Mouse (Mus musculus): ENCODE data around the gene Baz1a. TPM values are rescaled to one million over a fixed set of nuclear protein-coding genes. Genes with fewer than 3 reads are reported as not detected.
"Not testable (repeated sequence)": the region's sequence is repeated elsewhere in the genome, so short reads cannot be mapped to it uniquely, and the experiment has no call there.

The Baz1a gene
- polyA plus RNA-seq, 1 experiment from 2014 or later, result 40.3 TPM

DNA sequence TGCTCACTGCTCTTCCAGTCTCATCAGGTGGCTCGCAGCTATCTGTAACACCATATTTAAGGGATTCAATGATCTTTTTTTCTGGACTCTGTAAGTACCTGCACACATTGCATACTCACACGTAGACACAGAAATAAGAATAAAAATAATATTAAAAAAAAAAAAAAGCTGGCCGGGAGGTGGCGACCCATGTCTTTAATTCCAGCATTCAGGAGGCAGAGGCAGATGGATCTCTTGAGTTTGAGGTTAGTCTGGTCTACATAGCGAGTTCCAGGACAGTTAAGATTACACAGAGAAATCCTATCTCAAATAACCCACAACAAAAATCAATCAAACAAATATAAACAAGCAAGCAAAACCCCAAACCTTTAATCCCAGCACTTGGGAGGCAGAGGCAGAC is 10.3 kb downstream of the Baz1a start:
- ATAC-seq (ENCODE audit: low FRiP score, low read depth), result no peak
- 93% methylated on average over 5 of the region's 5 CpGs for WGBS
- Histone ChIP-seq H3K36me3 (no peaks in the 10 kb centered on the region), H3K9ac (replicated peaks) (no peak overlapping the region), H3K27ac (replicated peaks) (no peak overlapping the region), H3K27me3 (no peaks in the 10 kb centered on the region), H3K4me3 (no peak overlapping the region), H3K4me1 (no peaks in the 10 kb centered on the region), H3K9me3 (no peaks in the 10 kb centered on the region), H3K4me2 (replicated peaks) (no peak overlapping the region)

DNA sequence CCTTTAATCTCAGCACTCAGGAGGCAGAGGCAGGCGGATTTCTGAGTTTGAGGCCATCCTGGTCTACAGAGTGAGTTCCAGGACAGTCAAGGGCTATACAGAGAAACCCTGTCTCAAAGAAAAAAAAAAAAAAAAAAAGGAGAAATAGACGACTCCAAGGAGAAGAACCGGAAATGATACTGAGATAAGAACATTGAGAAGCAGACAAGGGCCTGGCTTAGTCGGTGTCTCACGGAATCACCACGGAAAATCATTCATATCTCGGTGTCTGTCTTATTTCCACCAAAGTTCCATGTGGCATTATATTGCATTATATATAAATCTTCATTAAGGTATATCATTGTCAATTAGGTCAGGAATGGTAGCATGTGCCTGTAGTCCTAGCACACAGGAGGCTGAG is 11.6 kb downstream of the Baz1a start:
- not testable (repeated sequence) for H3K27ac ChIP-seq (replicated peaks); H3K9me3 ChIP-seq; H3K27me3 ChIP-seq; H3K4me3 ChIP-seq; H3K4me2 ChIP-seq (replicated peaks); H3K4me1 ChIP-seq; H3K9ac ChIP-seq (replicated peaks); H3K36me3 ChIP-seq; ATAC-seq (ENCODE audit: low FRiP score, low read depth)
- WGBS, result 89% methylated on average over 7 of the region's 7 CpGs

DNA sequence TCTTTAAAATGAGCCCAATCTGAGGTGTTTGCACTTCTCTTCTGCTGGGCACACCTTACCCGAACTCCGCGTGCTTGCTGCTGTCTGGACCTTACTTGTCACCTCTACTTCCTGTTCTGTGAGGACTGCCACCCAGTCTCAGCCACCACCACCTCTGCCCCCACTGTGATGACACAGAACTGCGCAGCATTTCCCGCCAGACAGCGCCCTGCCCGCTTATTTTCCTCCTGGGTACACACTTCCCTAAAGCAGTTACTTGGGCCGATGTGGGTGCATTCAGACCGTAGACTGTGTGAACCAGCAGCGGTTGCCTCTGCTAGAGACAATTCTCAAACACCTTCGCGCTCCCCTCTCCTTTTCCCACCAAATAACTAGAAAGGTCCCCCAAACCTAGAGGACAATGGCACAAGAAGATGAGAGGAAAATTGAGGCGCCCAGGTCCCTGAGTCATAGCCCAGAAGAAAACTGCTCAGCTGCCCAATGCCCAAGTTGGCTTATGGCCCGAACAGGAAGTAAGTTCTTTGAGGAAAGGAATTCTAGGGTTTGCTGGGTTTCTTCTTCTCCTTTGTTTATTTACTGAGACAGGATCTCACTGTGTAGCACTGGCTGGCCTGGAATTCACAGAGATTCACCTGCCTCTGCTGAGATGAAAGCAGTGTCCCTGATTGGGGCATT is 15.0 kb downstream of the Baz1a start:
- Histone ChIP-seq H3K4me3 (no peak overlapping the region), H3K27ac (replicated peaks) (no peak overlapping the region), H3K4me1 (no peaks in the 10 kb centered on the region), H3K36me3 (no peaks in the 10 kb centered on the region), H3K27me3 (no peaks in the 10 kb centered on the region), H3K9ac (replicated peaks) (no peak overlapping the region), H3K4me2 (replicated peaks) (no peak overlapping the region), H3K9me3 (no peaks in the 10 kb centered on the region)
- ATAC-seq (ENCODE audit: low FRiP score, low read depth), result no peak
- 82% methylated on average over 14 of the region's 14 CpGs for WGBS

DNA sequence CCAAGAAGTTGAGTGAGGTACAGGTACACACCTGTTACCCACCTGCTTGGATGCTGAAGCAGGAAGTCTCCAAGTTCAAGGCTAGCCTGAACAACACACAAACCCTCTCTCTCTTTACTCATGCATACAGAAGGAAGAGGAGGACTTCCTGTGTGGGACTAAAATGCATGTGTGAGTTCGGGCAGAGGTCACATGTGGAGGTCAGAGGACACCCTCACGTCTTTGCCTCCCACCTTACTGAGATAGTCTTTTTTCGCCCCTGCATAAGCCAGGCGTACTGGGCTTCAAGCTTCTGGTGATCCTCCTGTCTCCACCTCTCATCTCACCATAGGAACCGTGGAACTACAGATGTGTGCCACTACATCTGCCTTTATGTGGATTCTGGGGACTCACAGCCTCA is 15.7 kb downstream of the Baz1a start:
- Histone ChIP-seq H3K4me1 (no peaks in the 10 kb centered on the region), H3K9me3 (no peaks in the 10 kb centered on the region), H3K36me3 (no peaks in the 10 kb centered on the region), H3K9ac (replicated peaks) (no peak overlapping the region), H3K4me2 (replicated peaks) (no peak overlapping the region), H3K27ac (replicated peaks) (no peak overlapping the region), H3K4me3 (no peak overlapping the region), H3K27me3 (no peaks in the 10 kb centered on the region)
- no peak for ATAC-seq (ENCODE audit: low FRiP score, low read depth)
- WGBS, result 84% methylated on average over 5 of the region's 5 CpGs

DNA sequence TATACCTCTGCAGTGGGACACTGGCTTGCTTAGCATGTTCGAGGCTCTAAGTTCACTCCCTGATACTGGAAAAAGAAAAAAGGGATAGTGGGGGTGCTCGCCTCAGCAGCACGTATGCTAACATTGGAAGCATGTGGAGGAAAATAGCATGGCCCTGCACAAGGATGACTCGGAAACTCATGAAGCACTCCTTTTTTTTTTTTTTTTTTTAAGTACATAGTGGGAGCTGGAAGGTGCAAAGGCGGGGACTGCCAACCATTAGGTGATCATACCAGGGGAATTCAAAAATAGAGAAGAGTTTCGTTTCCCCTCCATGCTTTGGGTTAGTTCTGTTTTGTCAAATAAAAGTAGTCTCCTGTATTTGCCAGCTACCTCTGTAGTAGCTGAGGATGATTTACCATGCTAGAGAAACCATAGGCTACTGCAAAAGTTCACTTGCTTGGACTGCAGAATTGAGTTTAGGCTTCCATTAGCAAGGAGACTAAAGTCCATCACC is 17.1 kb downstream of the Baz1a start:
- no peak overlapping the region for H3K9ac ChIP-seq (replicated peaks)
- 88% methylated on average over 6 of the region's 6 CpGs for WGBS
- no peak overlapping the region for H3K27ac ChIP-seq (replicated peaks)
- no peak overlapping the region for H3K4me2 ChIP-seq (replicated peaks)
- H3K4me1 ChIP-seq, result no peaks in the 10 kb centered on the region
- no peak for ATAC-seq (ENCODE audit: low FRiP score, low read depth)
- no peaks in the 10 kb centered on the region for H3K9me3 ChIP-seq
- no peaks in the 10 kb centered on the region for H3K27me3 ChIP-seq
- no peak overlapping the region for H3K4me3 ChIP-seq
- no peaks in the 10 kb centered on the region for H3K36me3 ChIP-seq

DNA sequence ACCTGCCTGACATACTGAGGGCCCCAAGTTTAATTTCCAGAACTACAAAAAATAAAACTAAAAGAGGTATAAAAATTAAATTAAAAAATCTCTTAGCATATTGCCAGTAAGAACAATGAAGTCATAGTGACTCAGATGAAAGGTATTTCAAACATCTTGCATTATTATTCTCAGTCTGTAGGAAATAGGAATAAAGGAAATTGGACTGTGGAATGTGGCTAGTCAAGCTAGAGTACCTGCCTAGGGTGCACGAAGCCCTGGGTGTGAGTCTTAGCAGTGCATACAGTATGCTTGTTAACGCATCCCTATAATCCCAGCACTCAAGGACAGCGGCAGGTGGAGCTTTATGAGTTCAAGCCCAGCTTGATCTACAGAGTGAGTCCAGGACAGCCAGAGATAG is 18.2 kb downstream of the Baz1a start:
- H3K27me3 ChIP-seq, result no peaks in the 10 kb centered on the region
- no peak overlapping the region for H3K4me3 ChIP-seq
- H3K27ac ChIP-seq (replicated peaks), result no peak overlapping the region
- WGBS, result 77% methylated on average over 3 of the region's 3 CpGs
- H3K4me2 ChIP-seq (replicated peaks), result no peak overlapping the region
- no peaks in the 10 kb centered on the region for H3K9me3 ChIP-seq
- ATAC-seq (ENCODE audit: low FRiP score, low read depth), result no peak
- no peaks in the 10 kb centered on the region for H3K4me1 ChIP-seq
- H3K9ac ChIP-seq (replicated peaks), result no peak overlapping the region
- no peaks in the 10 kb centered on the region for H3K36me3 ChIP-seq

DNA sequence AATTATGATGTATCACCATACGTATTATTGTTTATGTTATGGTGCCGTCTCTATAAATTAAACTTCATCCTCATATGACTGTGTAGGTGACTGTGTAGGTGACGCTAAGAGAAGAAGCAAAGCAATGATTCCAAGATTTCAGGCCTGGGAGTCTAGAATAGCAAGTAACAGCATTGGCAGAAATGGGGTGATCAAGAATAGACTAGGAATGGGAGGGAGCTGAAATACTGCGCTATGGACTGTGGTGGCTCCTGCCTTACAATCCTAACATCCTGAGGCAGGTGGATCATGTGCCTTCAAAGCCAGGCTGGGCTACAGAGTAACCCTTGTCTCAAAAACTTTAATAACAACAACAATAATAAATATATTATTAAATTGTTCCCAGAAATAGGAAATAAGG is 19.7 kb downstream of the Baz1a start:
- no peaks in the 10 kb centered on the region for H3K27me3 ChIP-seq
- no peaks in the 10 kb centered on the region for H3K9me3 ChIP-seq
- no peak overlapping the region for H3K4me3 ChIP-seq
- no peak overlapping the region for H3K9ac ChIP-seq (replicated peaks)
- 93% methylated on average over 4 of the region's 4 CpGs for WGBS
- no peak overlapping the region for H3K27ac ChIP-seq (replicated peaks)
- no peak overlapping the region for H3K4me2 ChIP-seq (replicated peaks)
- no peaks in the 10 kb centered on the region for H3K4me1 ChIP-seq
- ATAC-seq (ENCODE audit: low FRiP score, low read depth), result no peak
- H3K36me3 ChIP-seq, result no peaks in the 10 kb centered on the region

DNA sequence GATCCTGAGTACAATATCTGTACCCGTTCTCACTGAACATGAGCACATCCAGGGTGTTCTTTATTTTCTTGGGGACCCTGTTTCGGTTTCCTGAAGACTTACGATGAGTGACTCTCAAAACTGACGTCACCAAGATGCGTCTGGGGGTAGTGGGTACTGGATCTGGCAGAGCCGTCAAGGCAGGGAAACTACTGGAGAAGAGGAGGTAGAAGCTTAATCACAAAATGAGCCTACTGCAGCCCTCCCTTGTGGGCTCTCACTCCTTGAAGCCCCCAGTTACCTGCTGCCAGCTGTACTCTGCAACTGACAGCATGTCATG is 20.1 kb downstream of the Baz1a start:
- Histone ChIP-seq H3K4me3 (no peak overlapping the region), H3K9ac (replicated peaks) (no peak overlapping the region), H3K27ac (replicated peaks) (no peak overlapping the region), H3K4me1 (no peaks in the 10 kb centered on the region), H3K27me3 (no peaks in the 10 kb centered on the region), H3K9me3 (no peaks in the 10 kb centered on the region), H3K4me2 (replicated peaks) (no peak overlapping the region), H3K36me3 (no peaks in the 10 kb centered on the region)
- WGBS, result 80% methylated on average over 6 of the region's 6 CpGs
- no peak for ATAC-seq (ENCODE audit: low FRiP score, low read depth)

DNA sequence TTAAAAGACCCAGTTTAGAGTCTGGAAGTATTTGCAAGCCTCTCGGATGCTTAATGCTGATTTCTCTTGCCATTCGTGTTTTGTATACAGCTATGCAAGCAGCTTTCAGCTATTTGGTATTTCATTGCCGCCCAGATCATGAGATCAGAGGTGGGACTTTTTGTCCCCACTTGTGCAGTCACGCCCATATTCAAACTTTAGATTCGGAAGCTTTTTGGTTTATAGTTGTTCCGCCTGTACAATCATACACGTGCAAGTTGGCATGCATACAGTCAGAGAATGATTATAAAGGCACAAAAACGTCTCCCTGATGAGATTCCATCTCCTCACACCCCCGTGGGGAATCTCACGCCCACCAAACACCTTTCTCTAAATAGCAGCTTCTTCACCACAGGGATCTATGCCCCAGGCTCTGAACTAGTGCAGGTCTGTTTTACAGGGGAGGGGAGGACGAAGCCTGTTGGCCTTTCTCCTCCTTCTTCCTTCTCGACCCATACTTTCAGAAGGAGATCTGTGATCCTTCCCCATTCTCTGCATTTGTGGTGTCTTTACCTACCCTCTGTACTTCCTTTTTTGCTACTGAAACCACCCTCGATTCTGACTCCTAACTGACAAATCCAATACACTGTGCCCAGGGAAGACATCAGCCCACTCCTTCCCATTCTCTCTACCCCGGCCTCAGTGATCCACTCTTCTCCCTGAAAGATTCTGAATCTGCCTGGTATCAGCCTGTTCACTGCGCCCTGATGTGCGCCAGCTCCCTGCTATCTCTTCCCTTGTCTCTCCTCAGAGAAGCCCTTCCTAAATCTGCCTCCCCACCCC is 20.7 kb downstream of the Baz1a start:
- WGBS, result 78% methylated on average over 16 of the region's 16 CpGs
- Histone ChIP-seq H3K4me3 (no peak overlapping the region), H3K27ac (replicated peaks) (no peak overlapping the region), H3K9me3 (no peaks in the 10 kb centered on the region), H3K27me3 (no peaks in the 10 kb centered on the region), H3K4me2 (replicated peaks) (no peak overlapping the region), H3K9ac (replicated peaks) (no peak overlapping the region), H3K36me3 (no peaks in the 10 kb centered on the region), H3K4me1 (no peaks in the 10 kb centered on the region)
- ATAC-seq (ENCODE audit: low FRiP score, low read depth), result no peak

DNA sequence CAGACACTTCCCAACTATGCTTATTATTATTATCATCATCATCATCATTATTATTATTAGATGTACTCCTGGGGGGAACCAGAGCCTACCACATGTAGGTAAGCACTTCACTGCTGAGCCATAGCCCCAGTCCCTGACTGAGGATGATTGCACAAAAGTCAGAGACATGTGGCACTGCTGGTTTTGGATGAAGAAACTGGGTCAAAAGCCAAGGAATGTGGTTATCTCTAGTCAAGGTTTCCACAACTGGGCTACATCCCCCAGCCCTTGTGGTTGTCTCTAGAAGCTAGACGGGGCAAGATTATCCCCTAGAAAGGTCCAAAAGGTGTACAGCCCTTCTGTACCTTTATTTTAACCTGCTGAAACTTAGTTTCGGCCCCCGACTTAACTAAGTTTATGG is 21.3 kb downstream of the Baz1a start:
- Histone ChIP-seq H3K4me1 (no peaks in the 10 kb centered on the region), H3K27ac (replicated peaks) (no peak overlapping the region), H3K9ac (replicated peaks) (no peak overlapping the region), H3K27me3 (no peaks in the 10 kb centered on the region), H3K36me3 (no peaks in the 10 kb centered on the region), H3K4me3 (no peak overlapping the region), H3K4me2 (replicated peaks) (no peak overlapping the region), H3K9me3 (no peaks in the 10 kb centered on the region)
- ATAC-seq (ENCODE audit: low FRiP score, low read depth), result no peak
- WGBS, result 92% methylated on average over 3 of the region's 3 CpGs

DNA sequence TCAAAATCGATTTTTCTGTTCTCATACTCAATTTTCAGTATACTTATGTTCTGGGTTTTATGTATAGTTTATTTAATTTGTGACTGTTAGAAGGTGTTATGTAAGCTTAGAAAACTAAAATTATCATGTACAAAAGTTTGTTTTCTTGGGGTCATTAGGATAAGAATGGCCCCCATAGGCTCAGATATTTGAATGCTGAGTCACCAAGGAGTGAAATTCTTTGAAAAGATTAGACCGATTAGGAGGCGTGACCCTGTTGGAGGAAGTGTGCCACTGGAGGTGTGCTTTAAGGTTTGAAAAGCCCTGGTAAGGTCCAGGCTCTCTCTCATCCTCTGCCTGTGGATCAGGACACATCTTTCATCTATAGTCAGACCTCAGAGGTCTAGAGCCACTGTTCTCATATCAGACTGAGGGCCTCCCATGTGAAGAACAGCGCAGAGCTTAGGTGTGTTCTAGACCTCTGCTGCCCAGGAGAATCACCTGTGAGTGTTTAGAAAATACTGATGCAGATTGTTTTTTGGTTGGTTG is 25.8 kb downstream of the Baz1a start:
- no peak overlapping the region for H3K4me3 ChIP-seq
- no peaks in the 10 kb centered on the region for H3K9me3 ChIP-seq
- 75% methylated on average over 4 of the region's 4 CpGs for WGBS
- no peak overlapping the region for H3K4me2 ChIP-seq (replicated peaks)
- no peaks in the 10 kb centered on the region for H3K27me3 ChIP-seq
- no peak for ATAC-seq (ENCODE audit: low FRiP score, low read depth)
- H3K27ac ChIP-seq (replicated peaks), result no peak overlapping the region
- peaks cover 4% of the 10 kb centered on the region; the same call in 1 of the 2 replicates for H3K4me1 ChIP-seq
- H3K36me3 ChIP-seq, result no peaks in the 10 kb centered on the region
- H3K9ac ChIP-seq (replicated peaks), result no peak overlapping the region

DNA sequence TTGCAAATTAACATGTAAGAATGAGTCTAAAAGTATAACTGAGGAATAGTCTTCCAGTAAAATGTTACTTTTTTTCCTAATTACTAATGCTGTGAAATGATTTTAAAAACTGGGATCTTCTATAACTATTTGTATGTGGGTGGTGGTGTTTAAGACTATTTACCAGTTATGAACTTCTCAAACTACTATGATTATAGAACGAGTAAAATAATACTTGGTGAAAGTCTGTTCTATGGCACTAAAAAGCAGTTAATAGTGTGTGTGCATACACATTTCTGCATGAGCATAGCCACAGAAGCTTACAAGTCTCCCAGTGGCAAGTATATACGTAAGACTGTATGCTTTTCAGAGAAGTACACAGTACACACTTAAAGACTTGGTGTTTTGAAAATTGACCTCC is 27.0 kb downstream of the Baz1a start:
- Histone ChIP-seq H3K9ac (replicated peaks) (no peak overlapping the region), H3K36me3 (no peaks in the 10 kb centered on the region), H3K4me2 (replicated peaks) (no peak overlapping the region), H3K9me3 (no peaks in the 10 kb centered on the region), H3K27ac (replicated peaks) (no peak overlapping the region), H3K4me1 (peaks cover 4% of the 10 kb centered on the region; the same call in 1 of the 2 replicates), H3K4me3 (no peak overlapping the region), H3K27me3 (no peaks in the 10 kb centered on the region)
- ATAC-seq (ENCODE audit: low FRiP score, low read depth), result no peak
- WGBS, result 85% methylated on average over 2 of the region's 2 CpGs
